Mouse (Mus musculus): Measurements from ENCODE around the gene Ucp3. TPM values are rescaled to one million over a fixed set of nuclear protein-coding genes. Genes with fewer than 3 reads are reported as not detected.

Gene Ucp3
- total and polyA plus RNA-seq, 3 experiments, result 0.13 TPM; not detected in 2

DNA sequence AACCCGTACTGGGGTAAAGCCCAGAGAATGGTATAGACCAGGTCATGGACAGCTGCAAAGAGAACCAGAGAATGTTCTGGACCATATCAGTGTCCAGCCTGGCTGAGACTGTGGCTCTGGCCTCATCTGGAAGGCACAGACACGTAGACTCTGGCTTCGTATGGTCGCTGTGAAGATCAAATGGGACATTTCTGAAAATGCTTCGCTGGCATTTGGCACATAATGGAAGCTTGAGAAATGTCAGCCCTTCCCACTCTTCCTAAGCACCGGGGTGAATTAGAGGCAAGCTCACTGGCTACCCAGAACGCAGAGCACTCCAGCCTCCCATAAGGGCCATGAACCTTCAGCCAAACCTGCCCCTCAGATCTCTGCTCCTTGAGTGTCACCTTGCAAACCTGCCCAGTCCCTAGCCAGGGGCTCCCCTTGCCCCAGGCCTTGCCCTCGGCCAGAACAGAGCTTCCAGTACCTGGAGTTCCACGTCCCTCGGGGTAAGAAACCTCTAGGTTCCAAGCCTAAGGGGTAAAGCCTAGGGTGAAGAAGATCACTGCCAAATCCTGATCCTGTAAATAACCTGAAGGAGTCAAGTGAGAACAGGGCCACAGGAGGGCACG, 1.9 kb upstream of the Ucp3 start:
- dilution Hi-C loops (cut with MboI; ENCODE audit: extremely low pct_ligation_motif_present, extremely low pct_unique_long_range_greater_than_20kb, low sequenced_read_pairs) (no loop called here), in situ Hi-C loops (cut with MboI; ENCODE audit: low pct_ligation_motif_present, low pct_unique_long_range_greater_than_20kb, low sequenced_read_pairs) (no loop called here)
- TF ChIP-seq E2F4 (IDR thresholded peaks at IDR 0.05; ENCODE audit: insufficient replicate concordance, low read depth, low read length), result no peak
- no peak for TF ChIP-seq MAX (IDR thresholded peaks at IDR 0.05; ENCODE audit: low read length)
- no peak for TF ChIP-seq IRF4 (IDR thresholded peaks at IDR 0.05; ENCODE audit: low read depth, low read length)
- TF ChIP-seq NRF1 (IDR thresholded peaks at IDR 0.05; ENCODE audit: low read depth, low read length), result no peak
- TF ChIP-seq SMC3 (IDR thresholded peaks at IDR 0.05; ENCODE audit: low read depth, low read length), result no peak
- no peak for TF ChIP-seq MAFK (IDR thresholded peaks at IDR 0.05; ENCODE audit: insufficient replicate concordance, low read length)
- TF ChIP-seq TBP (conservative IDR thresholded peaks at IDR 0.05; ENCODE audit: low read depth, low read length), result no peak
- TF ChIP-seq CTCF (conservative IDR thresholded peaks at IDR 0.05 in 1 of 2, IDR thresholded peaks at IDR 0.05 in 1 of 2; ENCODE audit: low read depth in 2 of 2, low read length in 2 of 2), result no peak
- TF ChIP-seq PAX5 (IDR thresholded peaks at IDR 0.05; ENCODE audit: low read length), result no peak
- no peak for TF ChIP-seq NELFE (IDR thresholded peaks at IDR 0.05; ENCODE audit: low read depth, low read length)
- Histone ChIP-seq H3K4me3 (replicated peaks in 1 of 3; ENCODE audit: low read depth in 2 of 3, low read length in 2 of 3, poor library complexity in 1 of 3) (no peak overlapping the region), H3K4me2 (ENCODE audit: insufficient read depth, low read depth, poor library complexity, severe bottlenecking) (no peak overlapping the region), H3K9ac (ENCODE audit: insufficient read depth, low read depth) (no peak overlapping the region), H3K4me1 (ENCODE audit: control insufficient read depth in 1 of 2, insufficient read depth in 2 of 2) (0 out of 4 replicates have a peak, but pooled peaks cover 0 to 3% of the 10 kb centered on the region in 2 experiments), H3K79me2 (replicated peaks; ENCODE audit: control insufficient read depth, extremely low read depth, insufficient read depth, poor library complexity, severe bottlenecking) (no peaks in the 10 kb centered on the region), H3K36me3 (replicated peaks in 1 of 2; ENCODE audit: control insufficient read depth in 1 of 2, insufficient read depth in 1 of 2, low read length in 1 of 2) (peaks cover 17 to 51% of the 10 kb centered on the region in 2 experiments), H3K27me3 (replicated peaks) (no peaks in the 10 kb centered on the region), H3K27ac (ENCODE audit: insufficient read depth, low read depth) (no peak overlapping the region), H3K9me3 (replicated peaks; ENCODE audit: low read length) (no peaks in the 10 kb centered on the region)
- no peak for DNase-seq (ENCODE audit: extremely low read depth)

DNA sequence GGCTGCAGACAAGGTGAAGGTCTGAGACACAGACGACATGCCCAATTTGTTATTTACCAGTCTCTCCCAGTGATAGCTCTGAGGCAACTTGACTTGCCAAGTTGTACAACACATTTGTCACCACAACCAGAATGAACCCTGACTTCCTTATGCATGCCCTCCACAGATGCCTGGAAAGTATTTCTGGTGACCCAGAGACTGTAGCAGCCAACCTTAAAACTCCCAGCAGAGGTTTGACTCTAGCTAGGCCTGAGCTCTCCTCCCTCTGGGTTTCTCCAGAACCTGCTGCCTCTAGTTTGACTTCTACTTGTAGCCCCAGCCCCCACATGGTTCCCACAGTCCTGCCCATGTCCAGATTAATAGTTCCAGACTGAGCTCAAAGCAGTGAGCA, 1.4 kb upstream of the Ucp3 start:
- dilution Hi-C loops (cut with MboI; ENCODE audit: extremely low pct_ligation_motif_present, extremely low pct_unique_long_range_greater_than_20kb, low sequenced_read_pairs), result no loop called here
- no peak for DNase-seq (ENCODE audit: extremely low read depth)
- Histone ChIP-seq H3K4me3 (replicated peaks in 1 of 3; ENCODE audit: low read depth in 2 of 3, low read length in 2 of 3, poor library complexity in 1 of 3) (no peak overlapping the region), H3K9ac (ENCODE audit: insufficient read depth, low read depth) (no peak overlapping the region), H3K27ac (ENCODE audit: insufficient read depth, low read depth) (no peak overlapping the region), H3K4me1 (ENCODE audit: control insufficient read depth in 1 of 2, insufficient read depth in 2 of 2) (0 out of 4 replicates have a peak, but pooled peaks cover 0 to 3% of the 10 kb centered on the region in 2 experiments), H3K4me2 (ENCODE audit: insufficient read depth, low read depth, poor library complexity, severe bottlenecking) (no peak overlapping the region), H3K9me3 (replicated peaks; ENCODE audit: low read length) (no peaks in the 10 kb centered on the region), H3K27me3 (replicated peaks) (no peaks in the 10 kb centered on the region), H3K79me2 (replicated peaks; ENCODE audit: control insufficient read depth, extremely low read depth, insufficient read depth, poor library complexity, severe bottlenecking) (no peaks in the 10 kb centered on the region), H3K36me3 (replicated peaks in 1 of 2; ENCODE audit: control insufficient read depth in 1 of 2, insufficient read depth in 1 of 2, low read length in 1 of 2) (peaks cover 17 to 47% of the 10 kb centered on the region in 2 experiments)
- in situ Hi-C loops (cut with MboI; ENCODE audit: low pct_ligation_motif_present, low pct_unique_long_range_greater_than_20kb, low sequenced_read_pairs), result no loop called here
- TF ChIP-seq MAFK (IDR thresholded peaks at IDR 0.05; ENCODE audit: insufficient replicate concordance, low read length), result no peak
- no peak for TF ChIP-seq TBP (conservative IDR thresholded peaks at IDR 0.05; ENCODE audit: low read depth, low read length)
- TF ChIP-seq JUND (conservative IDR thresholded peaks at IDR 0.05; ENCODE audit: low read depth, low read length), result no peak
- no peak for TF ChIP-seq ZMIZ1 (IDR thresholded peaks at IDR 0.05; ENCODE audit: low read depth, low read length)
- TF ChIP-seq MYC (IDR thresholded peaks at IDR 0.05; ENCODE audit: low read depth, low read length), result no peak
- no peak for TF ChIP-seq RCOR1 (conservative IDR thresholded peaks at IDR 0.05; ENCODE audit: low read depth, low read length)
- TF ChIP-seq MEF2A (IDR thresholded peaks at IDR 0.05; ENCODE audit: borderline replicate concordance, low read depth, low read length), result no peak
- no peak for TF ChIP-seq E2F4 (IDR thresholded peaks at IDR 0.05; ENCODE audit: insufficient replicate concordance, low read depth, low read length)
- no peak for TF ChIP-seq JUN (IDR thresholded peaks at IDR 0.05; ENCODE audit: insufficient read depth, low read depth, low read length)
- no peak for TF ChIP-seq HCFC1 (IDR thresholded peaks at IDR 0.05; ENCODE audit: low read depth, low read length)
